Mouse (Mus musculus) G1E (cell line): ENCODE data around the gene Nmi.

Experiments used
- CTCF ChIP-seq: IDR thresholded peaks from 2 replicates; pipeline ENCODE4 v1.5.1; 2012; ENCODE audit warnings: low read depth, low read length, inconsistent platforms, mixed read lengths
- GATA1 ChIP-seq: IDR thresholded peaks from 2 replicates; pipeline ENCODE4 v1.6.1; 2012; ENCODE audit warnings: borderline replicate concordance, low read length, inconsistent platforms, mixed read lengths
- POLR2AphosphoS5 ChIP-seq: IDR thresholded peaks from 2 replicates; pipeline ENCODE4 v1.6.1; 2012; ENCODE audit warnings: low read depth, low read length, inconsistent platforms; ENCODE audit not compliant: insufficient replicate concordance
- TAL1 ChIP-seq: conservative IDR thresholded peaks from 2 replicates; pipeline ENCODE4 v1.6.1; 2012; ENCODE audit warnings: low read depth, low read length, inconsistent platforms, mixed read lengths

DNA sequence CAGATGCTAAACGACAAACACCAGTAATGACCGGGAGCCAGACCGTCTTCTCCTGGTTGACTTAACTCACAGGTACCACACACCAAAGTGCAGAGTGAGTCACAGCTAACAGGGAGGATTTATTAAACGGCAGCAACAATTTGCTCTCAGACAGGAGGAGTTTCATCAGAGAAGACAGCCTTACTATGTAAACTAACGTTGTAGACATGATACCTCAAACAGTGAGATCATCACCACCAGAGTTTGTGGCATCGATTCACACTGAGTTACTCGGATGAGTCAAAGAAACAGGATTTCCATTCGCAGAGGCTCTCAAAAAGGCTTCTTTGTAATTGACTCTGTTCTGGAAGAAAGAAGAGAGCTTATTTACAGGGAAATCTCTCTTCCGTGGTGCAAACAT lies 12.9 kb upstream of the Nmi start:
- TF ChIP-seq CTCF (no peak), POLR2AphosphoS5 (no peak), GATA1 (no peak), TAL1 (no peak)
